Mouse (Mus musculus): ENCODE results near the gene Wasl.

DNA sequence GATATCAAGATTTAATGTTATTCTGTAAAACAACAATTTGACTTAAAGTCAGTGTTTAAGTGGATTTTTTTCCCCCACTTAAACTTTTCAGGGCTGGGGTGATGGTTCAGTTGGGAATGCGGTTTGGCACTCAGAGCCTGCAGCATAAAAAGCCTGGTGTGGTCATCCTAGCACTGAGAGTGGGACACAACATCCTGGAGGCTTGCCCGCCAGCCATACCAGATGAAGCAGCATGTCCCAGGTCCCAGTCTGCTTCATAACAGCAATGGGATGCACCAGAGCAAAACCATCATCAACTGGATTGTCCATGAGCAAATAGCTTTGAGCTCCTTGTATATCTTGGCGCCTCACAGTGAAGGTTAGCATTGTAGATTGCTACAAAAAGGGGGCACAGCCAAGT is 56.1 kb downstream of the Wasl start:
- TF ChIP-seq POLR2A (IDR thresholded peaks at IDR 0.05; ENCODE audit: borderline replicate concordance, extremely low read depth, insufficient read depth, insufficient read length, poor library complexity, severe bottlenecking), result no peak
- TF ChIP-seq CTCF (IDR thresholded peaks at IDR 0.05; ENCODE audit: borderline replicate concordance, extremely low read depth, insufficient read depth, insufficient read length), result no peak
